Mouse (Mus musculus) cortical plate, adult 2 months (tissue): ENCODE measurements around the gene Dimt1. TPM values are rescaled to one million over a fixed set of nuclear protein-coding genes. Genes with fewer than 3 reads are reported as not detected.
"Not testable (repeated sequence)": the region's sequence is repeated elsewhere in the genome, so short reads cannot be mapped to it uniquely, and the experiment has no call there.

Experiments used
- H3K27ac ChIP-seq: fragments of 200-500 bp; 2 replicates; pipeline ENCODE4 v1.5.1; 2012; ENCODE audit warnings: low read length, control low read depth, inconsistent platforms; ENCODE audit not compliant: insufficient read depth
- H3K4me1 ChIP-seq: fragments of 200-500 bp; 2 replicates; pipeline ENCODE4 v1.6.1; 2011; ENCODE audit warnings: low read length; ENCODE audit not compliant: control insufficient read depth, insufficient read depth
- H3K4me3 ChIP-seq: fragments of 200-500 bp; 2 replicates; pipeline ENCODE4 v1.5.1; 2011; ENCODE audit warnings: mild to moderate bottlenecking, low read length, control low read depth; ENCODE audit not compliant: insufficient read depth
- CTCF ChIP-seq: fragments of 200-500 bp; IDR thresholded peaks from 2 replicates; pipeline ENCODE4 v1.5.1; 2011; ENCODE audit warnings: mild to moderate bottlenecking, control low read depth, low read length; ENCODE audit not compliant: insufficient read depth; ENCODE audit errors: extremely low read depth
- POLR2A ChIP-seq: fragments of 200-500 bp; IDR thresholded peaks from 2 replicates; pipeline ENCODE4 v1.6.1; 2011; ENCODE audit warnings: mild to moderate bottlenecking, low read length, control low read depth; ENCODE audit not compliant: insufficient read depth; ENCODE audit errors: extremely low read depth
- polyA plus RNA-seq: library from polyadenylated mRNA; depleted of rRNA; stranded (reverse); fragments of >200 nt; gene quantifications from 2 replicates; pipeline ENCODE4 v1.2.3, GENCODE M21; 2012; rRNA removed

Gene Dimt1
- polyA plus RNA-seq: 23.1 and 26.8 TPM in 2 replicates

DNA sequence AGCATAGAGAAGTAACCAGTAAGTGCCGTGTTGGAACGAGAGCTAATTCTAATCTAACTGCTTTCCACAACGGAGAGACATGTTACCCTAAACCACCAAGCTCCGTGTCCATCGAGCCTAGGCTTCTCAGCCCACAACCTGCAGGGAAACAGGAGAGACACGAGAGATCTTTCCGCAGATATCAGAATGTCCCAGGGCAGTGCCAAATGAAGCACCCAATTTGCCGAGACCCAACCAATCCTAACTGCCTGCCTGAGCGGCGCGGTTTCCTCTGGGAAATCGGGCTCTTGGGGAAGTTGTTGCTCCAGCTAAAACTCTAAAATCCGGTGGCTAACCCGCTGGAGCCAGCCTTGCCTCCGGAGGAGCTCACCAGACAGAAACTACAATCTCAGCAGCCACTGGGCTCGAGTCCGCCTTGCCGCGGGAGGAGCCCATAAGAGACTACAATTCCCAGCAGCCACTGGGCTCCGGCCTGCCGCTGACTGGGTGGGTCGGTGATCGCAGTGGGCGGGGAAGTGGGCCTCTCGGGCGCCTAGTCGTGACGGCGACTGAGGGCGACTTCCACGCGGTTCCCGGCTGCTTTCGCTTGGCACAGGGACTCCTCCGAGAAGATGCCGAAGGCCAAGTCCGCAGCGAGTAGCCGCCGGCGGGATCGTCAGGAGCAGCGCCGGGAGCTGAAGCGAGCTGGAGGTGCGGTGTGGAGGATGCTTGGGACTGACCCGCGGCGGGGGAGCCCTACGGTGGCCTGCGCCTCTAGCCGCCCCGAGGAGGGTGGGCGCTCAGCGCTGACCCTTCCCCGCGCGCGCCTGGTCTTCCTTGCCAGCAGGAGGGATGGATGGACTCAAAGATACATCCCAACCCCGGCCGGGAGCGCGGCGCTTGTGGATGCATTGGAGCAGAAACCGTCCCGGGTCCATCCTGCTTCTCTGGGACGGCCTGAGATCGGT lies at the start of gene Dimt1:
Gene Dimt1 (plus strand): TSS at position 534 of the 947 bp plus-strand sequence.
- H3K4me1 ChIP-seq: peaks cover 3% of the 10 kb centered on the region; the same call in 1 of the 2 replicates
- TF ChIP-seq CTCF (no peak), POLR2A (peak; percentile 71; the same call in 1 of the 2 replicates)
- H3K27ac ChIP-seq: peak within 1 kb of the TSS; percentile 73
- peak within 1 kb of the TSS; percentile 97 for H3K4me3 ChIP-seq

DNA sequence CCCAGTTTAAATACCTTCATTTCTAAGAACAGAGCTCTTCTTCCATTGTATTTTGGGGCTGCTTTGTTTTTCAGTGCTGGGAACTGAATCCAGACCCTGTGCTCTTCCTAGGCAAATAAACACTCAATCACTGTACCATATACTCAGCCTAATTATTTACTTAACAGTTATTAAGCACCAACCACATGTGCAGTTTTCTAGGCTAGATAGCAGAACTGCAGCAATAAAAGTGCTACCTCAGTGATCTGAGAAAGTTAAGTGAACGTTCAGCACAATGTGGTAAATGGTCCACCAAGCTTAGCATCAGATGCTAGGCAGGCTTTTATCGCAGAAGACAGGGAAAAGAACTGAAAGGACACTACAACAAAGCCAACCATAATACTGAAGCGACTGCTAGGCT lies 42.3 kb upstream of the Dimt1 start:
- H3K4me1 ChIP-seq: no peaks in the 10 kb centered on the region
- TF ChIP-seq CTCF (no peak), POLR2A (no peak)
- H3K4me3 ChIP-seq: no peak overlapping the region
- no peak overlapping the region for H3K27ac ChIP-seq

DNA sequence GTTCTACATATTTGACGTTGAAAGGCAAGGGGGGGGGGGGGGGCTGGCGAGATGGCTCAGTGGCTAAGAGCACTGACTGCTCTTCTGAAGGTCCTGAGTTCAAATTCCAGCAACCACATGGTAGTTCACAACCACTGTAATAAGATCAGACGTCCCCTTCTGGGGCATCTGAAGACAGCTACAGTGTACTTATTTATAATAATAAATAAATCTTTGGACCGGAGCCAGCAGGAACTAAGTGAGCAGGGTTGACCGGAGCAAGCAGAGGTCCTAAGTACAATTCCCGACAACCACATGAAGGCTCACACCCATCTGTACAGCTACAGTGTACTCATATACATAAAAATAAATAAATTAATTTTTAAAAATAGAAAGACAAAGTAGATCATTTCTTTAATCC lies 41.8 kb upstream of the Dimt1 start:
- not testable (repeated sequence) for H3K4me1 ChIP-seq

DNA sequence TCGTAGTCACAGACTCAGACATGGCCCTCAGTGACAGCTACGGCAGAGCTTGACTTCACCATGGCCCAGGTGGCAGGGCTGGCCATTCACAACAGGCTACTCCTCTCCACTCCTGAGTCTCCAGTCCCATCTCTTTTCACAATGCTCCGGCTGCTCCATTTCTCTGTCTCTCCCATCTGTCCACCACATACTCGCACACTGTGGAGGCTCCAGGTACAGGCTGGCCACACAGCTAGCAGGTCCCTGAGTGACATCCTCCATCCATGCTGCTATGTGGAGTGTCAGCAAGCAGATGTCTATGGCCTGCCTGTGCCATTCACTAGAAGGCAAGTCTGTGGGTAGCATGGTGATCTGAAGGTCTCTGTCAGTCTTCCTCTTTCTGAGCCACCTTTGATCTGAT lies 39.7 kb upstream of the Dimt1 start:
- no peak overlapping the region for H3K27ac ChIP-seq
- no peaks in the 10 kb centered on the region for H3K4me1 ChIP-seq
- H3K4me3 ChIP-seq: no peak overlapping the region
- TF ChIP-seq CTCF (no peak), POLR2A (no peak)

More for the DNA sequence above, 41.8 kb upstream of the Dimt1 start:
- H3K27ac ChIP-seq, H3K4me3 ChIP-seq: not testable (repeated sequence)

DNA sequence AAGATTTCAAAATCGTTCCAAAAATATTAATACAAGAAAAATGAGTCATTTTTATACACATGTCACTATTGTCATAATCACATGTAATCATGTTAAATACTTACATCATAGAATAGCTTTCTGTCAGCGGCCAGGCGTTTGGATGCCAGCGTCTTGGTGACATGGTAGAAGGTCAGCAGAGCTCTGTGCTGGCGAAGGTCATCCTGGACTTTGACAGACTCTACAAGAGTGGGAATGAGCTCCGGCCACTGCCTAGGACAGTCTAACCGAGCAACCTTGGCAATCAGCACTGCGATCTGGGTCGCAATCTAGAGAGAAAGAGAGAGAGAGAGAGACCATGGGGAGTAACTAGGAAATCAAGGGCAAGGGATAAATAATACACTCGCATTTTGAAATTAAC lies 36.8 kb upstream of the Dimt1 start:
- TF ChIP-seq CTCF (no peak), POLR2A (no peak)
- no peak overlapping the region for H3K27ac ChIP-seq
- no peak overlapping the region for H3K4me3 ChIP-seq
- no peaks in the 10 kb centered on the region; the same call in 1 of the 2 replicates for H3K4me1 ChIP-seq

DNA sequence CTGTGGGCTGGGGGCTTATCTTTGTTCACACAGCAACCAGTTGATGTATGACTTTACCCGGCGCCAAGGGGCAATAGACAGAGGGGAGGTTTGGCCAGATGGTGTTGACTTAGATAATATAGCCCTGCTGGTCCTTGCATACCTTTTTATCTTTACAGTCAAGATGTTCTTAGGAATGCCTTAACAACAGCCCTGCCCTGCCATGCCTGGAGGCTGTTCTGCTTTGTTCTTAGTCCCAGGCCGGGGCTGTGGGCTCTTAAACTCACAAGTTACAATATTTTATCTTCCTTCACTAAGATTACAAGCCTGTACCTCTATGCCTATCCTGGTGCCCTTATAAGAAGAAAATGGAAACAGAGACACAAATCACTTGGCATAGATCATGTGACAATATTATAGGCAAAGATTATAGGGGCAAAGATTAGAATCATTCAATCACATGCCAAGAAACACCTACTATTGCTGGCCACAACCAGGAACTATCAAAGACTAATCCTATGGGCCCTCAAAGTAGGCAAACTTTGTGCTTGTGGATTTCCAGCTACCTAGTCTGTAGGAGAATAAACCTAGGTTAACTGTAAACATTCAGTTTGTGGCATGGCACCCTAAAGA lies 33.7 kb upstream of the Dimt1 start:
- no peak overlapping the region for H3K4me3 ChIP-seq
- H3K27ac ChIP-seq: no peak overlapping the region
- TF ChIP-seq CTCF: no peak
- TF ChIP-seq POLR2A: no peak
- peaks cover 2% of the 10 kb centered on the region; the same call in 1 of the 2 replicates for H3K4me1 ChIP-seq

DNA sequence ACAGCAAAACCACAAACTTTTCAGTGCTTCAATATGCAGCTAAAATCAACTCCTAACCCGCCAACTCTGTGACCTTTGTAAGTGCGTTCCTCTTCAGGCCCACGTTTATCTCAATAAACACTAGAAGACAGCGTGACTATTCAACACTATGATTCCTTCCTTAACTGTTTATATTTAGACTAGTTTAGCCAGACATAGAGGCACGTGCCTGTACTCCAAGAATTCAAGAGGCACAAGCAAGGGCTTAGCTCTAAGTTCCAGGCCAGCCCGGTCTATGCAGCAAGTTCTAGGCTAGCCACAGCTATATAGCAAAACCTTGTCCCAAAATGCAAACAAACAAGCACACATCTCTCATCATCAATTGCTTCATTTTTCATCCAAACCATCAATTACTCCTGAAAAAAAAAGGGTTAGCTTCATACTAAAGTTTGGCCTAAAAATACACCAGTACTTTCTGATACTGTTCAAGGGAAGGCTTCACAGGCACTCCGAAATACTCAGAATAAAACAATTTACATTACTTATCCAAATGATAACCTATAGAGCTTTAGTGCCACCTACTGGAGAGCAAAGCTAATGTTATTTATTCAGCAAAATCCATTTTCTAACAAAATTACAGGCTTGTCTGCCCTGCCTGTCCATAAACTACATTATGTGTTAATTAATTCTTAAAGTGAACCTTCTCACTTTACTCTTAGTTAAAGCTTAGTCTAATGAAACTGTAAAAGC lies 28.4 kb upstream of the Dimt1 start:
- Histone ChIP-seq H3K4me3 (no peak overlapping the region), H3K27ac (no peak overlapping the region), H3K4me1 (peaks cover 2% of the 10 kb centered on the region; the same call in 1 of the 2 replicates)
- TF ChIP-seq CTCF (no peak), POLR2A (no peak)

DNA sequence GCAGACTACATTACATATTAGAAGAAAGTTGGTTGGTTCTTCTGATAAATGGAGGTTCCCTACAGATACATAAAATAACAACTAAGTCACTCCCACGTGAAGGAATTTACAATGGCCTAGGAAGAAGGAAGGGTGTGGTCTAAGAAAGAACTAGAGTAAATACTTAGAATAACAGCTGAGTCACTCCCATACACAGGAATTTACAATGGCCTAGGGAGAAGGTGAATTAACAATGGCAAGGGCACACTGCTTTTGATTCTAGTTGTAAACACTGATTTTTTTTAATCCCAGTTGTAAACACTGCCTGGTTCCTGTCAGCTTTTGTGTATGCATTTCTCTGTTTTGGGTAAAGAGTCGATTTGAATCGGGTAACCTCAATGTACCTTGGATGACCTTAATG lies 21.0 kb upstream of the Dimt1 start:
- not testable (repeated sequence) for H3K27ac ChIP-seq, H3K4me1 ChIP-seq, H3K4me3 ChIP-seq

DNA sequence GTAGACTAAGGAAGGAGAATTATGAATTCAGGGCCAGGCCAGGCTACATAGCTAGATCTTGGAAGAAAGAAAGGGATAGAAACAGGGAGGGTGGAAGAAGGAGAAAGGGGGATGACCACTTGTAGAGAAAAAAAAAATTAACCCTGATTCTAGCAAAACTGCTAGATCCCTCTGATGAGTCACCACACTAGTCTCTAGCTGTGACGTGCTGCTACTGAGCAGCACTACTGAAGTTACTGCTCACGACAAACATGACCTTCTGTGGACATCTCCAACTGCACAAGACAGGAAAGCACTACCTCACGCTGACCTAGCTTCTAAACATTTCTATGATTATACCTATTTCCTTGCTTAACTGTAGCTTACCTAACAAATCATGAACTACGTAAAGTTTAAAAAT lies 18.6 kb upstream of the Dimt1 start:
- Histone ChIP-seq H3K4me1 (peaks cover 2% of the 10 kb centered on the region; the same call in 1 of the 2 replicates), H3K27ac (no peak overlapping the region), H3K4me3 (no peak overlapping the region)
- no peak for TF ChIP-seq CTCF
- no peak for TF ChIP-seq POLR2A

DNA sequence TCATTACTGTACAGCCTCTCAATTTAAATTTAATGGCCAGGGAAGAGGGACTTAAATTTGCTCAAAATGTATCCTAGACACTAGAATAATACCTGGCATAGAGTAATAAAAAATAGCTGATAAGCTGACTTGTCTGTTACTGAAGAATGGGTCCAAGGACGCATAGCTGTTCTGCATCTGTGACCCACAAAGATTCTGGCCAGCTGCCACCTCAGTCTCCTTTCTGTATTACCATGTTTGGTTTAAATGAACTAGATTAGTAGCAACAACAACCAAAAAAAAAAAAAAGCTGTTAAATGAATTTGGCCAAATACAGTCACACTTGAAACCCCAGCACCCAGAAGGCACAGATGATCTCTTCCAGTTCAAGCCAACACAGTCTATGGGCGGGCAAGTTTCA lies 17.7 kb upstream of the Dimt1 start:
- TF ChIP-seq CTCF (no peak), POLR2A (no peak)
- H3K27ac ChIP-seq: no peak overlapping the region
- H3K4me1 ChIP-seq: peaks cover 2% of the 10 kb centered on the region; the same call in 1 of the 2 replicates
- no peak overlapping the region for H3K4me3 ChIP-seq
